Mouse (Mus musculus) liver, embryonic 14.5 days (tissue): ENCODE results near the gene Slc26a6. TPM values are rescaled to one million over a fixed set of nuclear protein-coding genes. Genes with fewer than 3 reads are reported as not detected.

Source experiments
- ATAC-seq: fragments of 200-750 bp; cut with Nextera tagmentation; 2 replicates; pipeline ENCODE4 v1.8.0; 2017; ENCODE audit warnings: moderate number of reproducible peaks, mild to moderate bottlenecking, moderate library complexity; ENCODE audit not compliant: insufficient read depth
- DNase-seq, 3 experiments: peaks; one replicate each; pipeline ENCODE4 v3.0.0-alpha.2; 2012 to 2013; ENCODE audit warnings: low read depth in 3 of 3, low spot score in 3 of 3
- H3K27ac ChIP-seq: fragments of 300-500 bp; sonication (generic); 2 replicates; pipeline ENCODE4 v1.5.1; 2014; ENCODE audit warnings: moderate library complexity, mild to moderate bottlenecking, control low read depth, inconsistent platforms
- H3K27me3 ChIP-seq: fragments of 300-500 bp; sonication (generic); 2 replicates; pipeline ENCODE4 v1.6.1; 2014; ENCODE audit warnings: mild to moderate bottlenecking, low read length, moderate library complexity; ENCODE audit not compliant: control insufficient read depth, insufficient read depth
- H3K36me3 ChIP-seq: fragments of 300-500 bp; sonication (generic); replicated peaks from 2 replicates; pipeline ENCODE4 v1.6.1; 2014; ENCODE audit warnings: low read depth; ENCODE audit not compliant: control insufficient read depth, insufficient read depth
- H3K4me1 ChIP-seq, 2 experiments: fragments of 200-500 bp in 1 of 2; fragments of 300-500 bp in 1 of 2; sonication (generic) in 1 of 2; replicated peaks; 2 replicates each; pipeline ENCODE4 v1.6.1; 2012 to 2014; ENCODE audit warnings: antibody characterized with exemption in 1 of 2, inconsistent platforms in 1 of 2, low read length in 1 of 2; ENCODE audit not compliant: control insufficient read depth in 2 of 2, insufficient read depth in 2 of 2
- H3K4me2 ChIP-seq: fragments of 300-500 bp; sonication (generic); 2 replicates; pipeline ENCODE4 v1.6.1; 2014; ENCODE audit warnings: low read depth, mild to moderate bottlenecking, control low read depth, moderate library complexity
- H3K4me3 ChIP-seq, 2 experiments: fragments of 200-500 bp in 1 of 2; fragments of 300-500 bp in 1 of 2; sonication (generic) in 1 of 2; 2 replicates each; pipeline ENCODE4 v1.5.1; 2012 to 2014; ENCODE audit warnings: low read depth in 2 of 2, low read length in 2 of 2, mild to moderate bottlenecking in 2 of 2, control low read depth in 1 of 2, inconsistent platforms in 1 of 2, moderate library complexity in 1 of 2; ENCODE audit not compliant: insufficient read depth in 1 of 2
- H3K9ac ChIP-seq: fragments of 300-500 bp; sonication (generic); replicated peaks from 2 replicates; pipeline ENCODE4 v1.6.1; 2014; ENCODE audit warnings: mild to moderate bottlenecking, control low read depth, moderate library complexity
- H3K9me3 ChIP-seq: fragments of 300-500 bp; sonication (generic); 2 replicates; pipeline ENCODE4 v1.6.1; 2016; ENCODE audit warnings: low read length, mixed read lengths; ENCODE audit not compliant: control insufficient read depth
- CTCF ChIP-seq: IDR thresholded peaks from 2 replicates; pipeline ENCODE4 v1.5.1; 2016; ENCODE audit warnings: antibody characterized with exemption, low read depth, control low read depth
- EP300 ChIP-seq: IDR thresholded peaks from 2 replicates; pipeline ENCODE4 v1.6.1; 2016; ENCODE audit warnings: antibody characterized with exemption, low read depth
- WGBS: fragments of 180-500 bp; shearing (Covaris S2); extraction: QIAGEN DNeasy Blood & Tissue Kit; methylation state at CpG from one replicate; pipeline ENCODE4 v1.1.7; 2014; ENCODE audit not compliant: insufficient replicate concordance; 5-methylcytosine and 5-hydroxymethylcytosine counted together
- polyA plus RNA-seq, 2 experiments: library from polyadenylated mRNA; depleted of rRNA in 1 of 2; stranded (reverse) in 1 of 2; unstranded in 1 of 2; fragments of >200 nt; fragmentation: Nextera tagmentation in 1 of 2; extraction: Ambion mirVana in 1 of 2; gene quantifications; 2 replicates each; pipeline versions ENCODE4 v1.2.1 to v1.2.3; 2012 to 2014

Slc26a6 gene
- polyA plus RNA-seq, 2 experiments: 4.6 to 7.0 TPM

- no peaks in the 10 kb centered on the region for H3K4me1 ChIP-seq
- H3K9ac ChIP-seq: no peak overlapping the region
- no peaks in the 10 kb centered on the region; the same call in 1 of the 2 replicates for H3K27me3 ChIP-seq
- no peak overlapping the region for H3K4me2 ChIP-seq
- WGBS: 13% methylated on average over 14 of the region's 14 CpGs
- DNase-seq: no peak
- ATAC-seq: no peak
- no peak overlapping the region for H3K4me3 ChIP-seq
- no peaks in the 10 kb centered on the region for H3K9me3 ChIP-seq
- no peaks in the 10 kb centered on the region for H3K36me3 ChIP-seq
- H3K27ac ChIP-seq: no peak overlapping the region
- TF ChIP-seq EP300: no peak
- peak; percentile 52 for TF ChIP-seq CTCF
Measured at GRCm38 (mm10) chr9:108842989-108843388, 10.1 kb upstream of the Slc26a6 start.

GRCm38 (mm10) chr9:108845390-108845789 is 7.7 kb upstream of the Slc26a6 start:
- WGBS: 62% methylated on average over 5 of the region's 5 CpGs
- 0 out of 2 replicates have a peak, but pooled peaks have one; percentile 16 for ATAC-seq
- no peak overlapping the region for H3K27ac ChIP-seq
- no peak overlapping the region for H3K4me2 ChIP-seq
- H3K4me1 ChIP-seq: no peaks in the 10 kb centered on the region
- TF ChIP-seq CTCF: no peak
- no peak for TF ChIP-seq EP300
- H3K36me3 ChIP-seq: no peaks in the 10 kb centered on the region
- no peak overlapping the region for H3K4me3 ChIP-seq
- no peak overlapping the region for H3K9ac ChIP-seq
- H3K9me3 ChIP-seq: no peaks in the 10 kb centered on the region
- no peak for DNase-seq
- H3K27me3 ChIP-seq: no peaks in the 10 kb centered on the region; the same call in 1 of the 2 replicates

- DNase-seq (no peak), ATAC-seq (no peak)
- Histone ChIP-seq H3K9me3 (no peaks in the 10 kb centered on the region), H3K4me1 (no peaks in the 10 kb centered on the region), H3K9ac (no peak overlapping the region), H3K36me3 (no peaks in the 10 kb centered on the region), H3K27ac (no peak overlapping the region), H3K4me2 (no peak overlapping the region), H3K27me3 (no peaks in the 10 kb centered on the region; the same call in 1 of the 2 replicates), H3K4me3 (no peak overlapping the region)
- TF ChIP-seq EP300: no peak
- TF ChIP-seq CTCF: no peak
- 62% methylated on average over 4 of the region's 4 CpGs for whole genome bisulfite sequencing
Measured at GRCm38 (mm10) chr9:108847374-108847773, 5.7 kb upstream of the Slc26a6 start.

- Histone ChIP-seq H3K4me2 (no peak overlapping the region), H3K4me1 (peaks cover under 1% of the 10 kb centered on the region in 2 experiments; a peak in 3 of 4 replicates), H3K36me3 (no peaks in the 10 kb centered on the region), H3K27ac (no peak overlapping the region), H3K9ac (no peak overlapping the region), H3K27me3 (no peaks in the 10 kb centered on the region; the same call in 1 of the 2 replicates), H3K4me3 (no peak overlapping the region), H3K9me3 (no peaks in the 10 kb centered on the region)
- DNase-seq (no peak), ATAC-seq (no peak)
- 53% methylated on average over 17 of the region's 17 CpGs for WGBS
- TF ChIP-seq CTCF (no peak), EP300 (no peak)
Measured at GRCm38 (mm10) chr9:108848419-108848818, 4.7 kb upstream of the Slc26a6 start.

GRCm38 (mm10) chr9:108853635-108854240 is 655 bp downstream of the Slc26a6 start:
- WGBS: 4% methylated on average over 25 of the region's 25 CpGs

More at GRCm38 (mm10) chr9:108853635-108854240, 655 bp downstream of the Slc26a6 start:
- Histone ChIP-seq H3K27ac (no peak overlapping the region), H3K27me3 (no peaks in the 10 kb centered on the region), H3K9me3 (no peaks in the 10 kb centered on the region), H3K9ac (peak overlapping the region; percentile 66), H3K4me2 (peak overlapping the region; percentile 94), H3K4me1 (peaks cover 4% of the 10 kb centered on the region in 2 experiments), H3K4me3 (peak overlapping the region; percentile 71 to 83), H3K36me3 (no peaks in the 10 kb centered on the region)
- ATAC-seq (peak; percentile 91), DNase-seq (peak; percentile 87 to 88 (median 87))
- TF ChIP-seq CTCF (peak; percentile 87), EP300 (no peak)
